Mouse (Mus musculus) CH12.LX (cell line): ENCODE results near the gene Samd4. TPM values are rescaled to one million over a fixed set of nuclear protein-coding genes. Genes with fewer than 3 reads are reported as not detected.

ENCODE experiments used
- DNase-seq: peaks from one replicate; pipeline ENCODE4 v3.0.0-alpha.2; 2013; ENCODE audit errors: extremely low read depth
- H3K27ac ChIP-seq: 2 replicates; pipeline ENCODE4 v1.5.1; 2012; ENCODE audit warnings: low read depth, mild to moderate bottlenecking, control low read depth, moderate library complexity; ENCODE audit not compliant: insufficient read depth
- H3K27me3 ChIP-seq: replicated peaks from 2 replicates; pipeline ENCODE3; 2012; ENCODE audit warnings: inconsistent platforms
- H3K36me3 ChIP-seq, 2 experiments: replicated peaks in 1 of 2; 2 replicates each; pipeline versions ENCODE3 to v1.6.1; 2012; ENCODE audit warnings: inconsistent platforms in 1 of 2, low read length in 1 of 2, mild to moderate bottlenecking in 1 of 2, mixed read lengths in 1 of 2, moderate library complexity in 1 of 2; ENCODE audit not compliant: control insufficient read depth in 1 of 2, insufficient read depth in 1 of 2
- H3K4me1 ChIP-seq, 2 experiments: 2 replicates each; pipeline ENCODE4 v1.6.1; 2012; ENCODE audit warnings: inconsistent platforms in 1 of 2, moderate library complexity in 1 of 2; ENCODE audit not compliant: insufficient read depth in 2 of 2, control insufficient read depth in 1 of 2
- H3K4me2 ChIP-seq: 2 replicates; pipeline ENCODE4 v1.6.1; 2012; ENCODE audit warnings: low read depth, mild to moderate bottlenecking, control low read depth; ENCODE audit not compliant: poor library complexity, insufficient read depth, severe bottlenecking
- H3K4me3 ChIP-seq, 3 experiments: fragments of 150-350 bp in 1 of 3; sonication (generic) in 1 of 3; replicated peaks in 1 of 3; 2 replicates each; pipeline versions ENCODE3 to v1.5.1; 2011 to 2012; ENCODE audit warnings: low read depth in 2 of 3, low read length in 2 of 3, mild to moderate bottlenecking in 2 of 3, moderate library complexity in 2 of 3, control low read depth in 1 of 3, improper control_type of control experiment in 1 of 3, inconsistent platforms in 1 of 3, mixed read lengths in 1 of 3; ENCODE audit not compliant: poor library complexity in 1 of 3
- H3K79me2 ChIP-seq: replicated peaks from 2 replicates; pipeline ENCODE4 v1.6.1; 2012; ENCODE audit warnings: mild to moderate bottlenecking, moderate library complexity; ENCODE audit not compliant: control insufficient read depth, poor library complexity, insufficient read depth, severe bottlenecking; ENCODE audit errors: extremely low read depth
- H3K9ac ChIP-seq: 2 replicates; pipeline ENCODE4 v1.6.1; 2012; ENCODE audit warnings: low read depth, mild to moderate bottlenecking, control low read depth, moderate library complexity; ENCODE audit not compliant: insufficient read depth
- H3K9me3 ChIP-seq: replicated peaks from 2 replicates; pipeline ENCODE3; 2012; ENCODE audit warnings: low read length, inconsistent platforms, mixed read lengths
- CHD1 ChIP-seq: IDR thresholded peaks from 2 replicates; pipeline ENCODE4 v1.6.1; 2012; ENCODE audit warnings: low read depth, low read length, improper control_type of control experiment, inconsistent platforms
- CTCF ChIP-seq, 2 experiments: IDR thresholded peaks in 1 of 2; conservative IDR thresholded peaks in 1 of 2; 2 replicates each; pipeline ENCODE4 v1.5.1; 2011 to 2012; ENCODE audit warnings: low read depth in 2 of 2, low read length in 2 of 2, improper control_type of control experiment in 1 of 2, inconsistent platforms in 1 of 2, mild to moderate bottlenecking in 1 of 2, moderate library complexity in 1 of 2
- ELF1 ChIP-seq: IDR thresholded peaks from 2 replicates; pipeline ENCODE4 v1.6.1; 2014; ENCODE audit warnings: low read depth, mild to moderate bottlenecking, inconsistent platforms, low read length, improper control_type of control experiment
- EP300 ChIP-seq: IDR thresholded peaks from 2 replicates; pipeline ENCODE4 v1.6.1; 2011; ENCODE audit warnings: low read length, improper control_type of control experiment
- ETS1 ChIP-seq: conservative IDR thresholded peaks from 2 replicates; pipeline ENCODE4 v1.6.1; 2012; ENCODE audit warnings: low read depth, mild to moderate bottlenecking, inconsistent platforms, low read length, improper control_type of control experiment, moderate library complexity
- GABPA ChIP-seq: IDR thresholded peaks from 2 replicates; pipeline ENCODE4 v1.6.1; 2012; ENCODE audit warnings: low read depth, low read length, improper control_type of control experiment, inconsistent platforms; ENCODE audit not compliant: insufficient replicate concordance
- MAFK ChIP-seq: IDR thresholded peaks from 2 replicates; pipeline ENCODE4 v1.6.1; 2011; ENCODE audit warnings: low read length, improper control_type of control experiment; ENCODE audit not compliant: insufficient replicate concordance
- MAZ ChIP-seq: IDR thresholded peaks from 2 replicates; pipeline ENCODE4 v1.6.1; 2012; ENCODE audit warnings: low read depth, mild to moderate bottlenecking, inconsistent platforms, low read length, improper control_type of control experiment, moderate library complexity
- MEF2A ChIP-seq: IDR thresholded peaks from 2 replicates; pipeline ENCODE4 v1.6.1; 2014; ENCODE audit warnings: low read depth, mild to moderate bottlenecking, inconsistent platforms, low read length, improper control_type of control experiment, borderline replicate concordance
- MXI1 ChIP-seq: IDR thresholded peaks from 2 replicates; pipeline ENCODE4 v1.6.1; 2011; ENCODE audit warnings: mild to moderate bottlenecking, low read depth, low read length, improper control_type of control experiment
- NELFE ChIP-seq: IDR thresholded peaks from 2 replicates; pipeline ENCODE4 v1.6.1; 2011; ENCODE audit warnings: low read depth, low read length, improper control_type of control experiment
- NRF1 ChIP-seq: IDR thresholded peaks from 2 replicates; pipeline ENCODE4 v1.6.1; 2014; ENCODE audit warnings: low read depth, mild to moderate bottlenecking, inconsistent platforms, low read length, improper control_type of control experiment, moderate library complexity
- PAX5 ChIP-seq: IDR thresholded peaks from 2 replicates; pipeline ENCODE4 v1.6.1; 2012; ENCODE audit warnings: low read length, inconsistent platforms, mixed read lengths
- RAD21 ChIP-seq: IDR thresholded peaks from 2 replicates; pipeline ENCODE4 v1.6.1; 2011; ENCODE audit warnings: low read depth, mild to moderate bottlenecking, low read length, improper control_type of control experiment, moderate library complexity
- RCOR1 ChIP-seq: conservative IDR thresholded peaks from 2 replicates; pipeline ENCODE4 v1.6.1; 2012; ENCODE audit warnings: low read depth, mild to moderate bottlenecking, inconsistent platforms, low read length, improper control_type of control experiment
- SIN3A ChIP-seq: IDR thresholded peaks from 2 replicates; pipeline ENCODE4 v1.6.1; 2012; ENCODE audit warnings: low read length, improper control_type of control experiment, inconsistent platforms
- SMC3 ChIP-seq: IDR thresholded peaks from 2 replicates; pipeline ENCODE4 v1.6.1; 2011; ENCODE audit warnings: low read depth, low read length, improper control_type of control experiment
- ZKSCAN1 ChIP-seq: IDR thresholded peaks from 2 replicates; pipeline ENCODE4 v1.6.1; 2012; ENCODE audit warnings: low read depth, inconsistent platforms, low read length, improper control_type of control experiment, borderline replicate concordance
- ZNF384 ChIP-seq: IDR thresholded peaks from 2 replicates; pipeline ENCODE4 v1.6.1; 2012; ENCODE audit warnings: low read depth, low read length, improper control_type of control experiment, inconsistent platforms
- dilution Hi-C: fragments of 300-500 bp; cut with MboI; formaldehyde crosslinking; loops from 2 replicates; pipeline ENCODE4 v1.14.3; 2020; ENCODE audit warnings: low sequenced_read_pairs; ENCODE audit not compliant: extremely low pct_unique_long_range_greater_than_20kb, extremely low pct_ligation_motif_present
- in situ Hi-C: fragments of 300-500 bp; cut with MboI; formaldehyde crosslinking; loops from 3 replicates; pipeline ENCODE4 v1.14.3; 2019; ENCODE audit warnings: low sequenced_read_pairs, low pct_ligation_motif_present, low pct_unique_long_range_greater_than_20kb, mixed read lengths
- polyA plus RNA-seq: library from polyadenylated mRNA; unstranded; fragments of >175 nt; gene quantifications from 2 replicates; pipeline ENCODE4 v1.2.1, GENCODE M21; 2012; ENCODE audit warnings: low read depth; ENCODE audit not compliant: insufficient read length
- total RNA-seq, 2 experiments: library from RNA; depleted of rRNA; stranded (reverse); fragments of 300-350 nt in 1 of 2; fragments of >200 nt in 1 of 2; gene quantifications; 2 replicates each; pipeline ENCODE4 v1.2.3; 2012 to 2014

The Samd4 gene
- total and polyA plus RNA-seq, 3 experiments: 0.64 to 4.6 (median 1.5) TPM

GRCm38 (mm10) chr14:46941896-46942812, 59.5 kb downstream of the Samd4 start:
- in situ Hi-C loops: no loop called here
- Histone ChIP-seq H3K4me2 (no peak overlapping the region), H3K36me3 (no peaks in the 10 kb centered on the region), H3K27ac (no peak overlapping the region), H3K4me3 (no peak overlapping the region), H3K9me3 (peaks cover 2% of the 10 kb centered on the region), H3K4me1 (peaks cover 0 to 4% of the 10 kb centered on the region in 2 experiments; a peak in 1 of 4 replicates), H3K27me3 (no peaks in the 10 kb centered on the region), H3K79me2 (no peaks in the 10 kb centered on the region), H3K9ac (no peak overlapping the region)
- dilution Hi-C loops: no loop called here
- TF ChIP-seq MAFK (no peak), MAZ (no peak), SIN3A (no peak), EP300 (no peak), ZNF384 (no peak), ZKSCAN1 (no peak), SMC3 (peak; percentile 46), PAX5 (no peak), RAD21 (peak; percentile 18), CTCF (conservative IDR thresholded peaks at IDR 0.05 in 1 of 2, IDR thresholded peaks at IDR 0.05 in 1 of 2; ENCODE audit: low read depth in 2 of 2, low read length in 2 of 2) (peak in 1 of 2 experiments; percentile 61; a peak in 2 of 4 replicates)
- DNase-seq: no peak

- H3K27ac ChIP-seq: no peak overlapping the region
- H3K9me3 ChIP-seq: peaks cover 3% of the 10 kb centered on the region
- no peak overlapping the region for H3K9ac ChIP-seq
- TF ChIP-seq GABPA: no peak
- no peak for TF ChIP-seq MAZ
- TF ChIP-seq ELF1: no peak
- no peak for TF ChIP-seq MXI1
- TF ChIP-seq RCOR1: no peak
- no peak for TF ChIP-seq MEF2A
- TF ChIP-seq ETS1: no peak
- TF ChIP-seq CHD1: no peak
- TF ChIP-seq NELFE: no peak
- TF ChIP-seq NRF1: no peak
- TF ChIP-seq, all 38 proteins: peak for 0
- H3K4me1 ChIP-seq: peaks cover 0 to 4% of the 10 kb centered on the region in 2 experiments; a peak in 1 of 4 replicates
- in situ Hi-C loops (no loop called here), dilution Hi-C loops (no loop called here)
- no peak for DNase-seq
- H3K36me3 ChIP-seq: no peaks in the 10 kb centered on the region
- H3K79me2 ChIP-seq: no peaks in the 10 kb centered on the region
- no peak overlapping the region for H3K4me2 ChIP-seq
- no peaks in the 10 kb centered on the region for H3K27me3 ChIP-seq
- no peak overlapping the region for H3K4me3 ChIP-seq
Observed at GRCm38 (mm10) chr14:46944411-46944810, 61.8 kb downstream of the Samd4 start.
